Mouse (Mus musculus): ENCODE measurements around the gene Cpm. TPM values are rescaled to one million over a fixed set of nuclear protein-coding genes. Genes with fewer than 3 reads are reported as not detected.

Gene Cpm
- total and polyA plus RNA-seq, 2 experiments from 2014 or later: 2.3 to 2.4 TPM

GRCm38 (mm10) chr10:117683734-117684037, 54.4 kb downstream of the Cpm start:
- H3K9ac ChIP-seq (replicated peaks; ENCODE audit: low read length): no peak overlapping the region
- H3K27me3 ChIP-seq (ENCODE audit: insufficient read depth, low read length): no peaks in the 10 kb centered on the region
- H3K4me1 ChIP-seq (ENCODE audit: insufficient read depth, low read length): no peaks in the 10 kb centered on the region
- no peaks in the 10 kb centered on the region for H3K36me3 ChIP-seq (ENCODE audit: insufficient read depth, low read length)
- no peaks in the 10 kb centered on the region for H3K9me3 ChIP-seq (ENCODE audit: low read length)
- no peak overlapping the region for H3K4me3 ChIP-seq (ENCODE audit: low read length)
- WGBS: 94% methylated on average over 9 of the region's 9 CpGs
- H3K4me2 ChIP-seq (ENCODE audit: low read depth, low read length): no peak overlapping the region
- no peak for DNase-seq (ENCODE audit: low spot score)
- no peak for TF ChIP-seq CTCF (IDR thresholded peaks at IDR 0.05; ENCODE audit: low read depth)
- H3K27ac ChIP-seq: no peak overlapping the region
- no peak for ATAC-seq

- 90% methylated on average over 19 of the region's 19 CpGs for WGBS
- H3K4me3 ChIP-seq (ENCODE audit: low read length): no peak overlapping the region
- H3K27ac ChIP-seq: no peak overlapping the region
- no peaks in the 10 kb centered on the region for H3K9me3 ChIP-seq (ENCODE audit: low read length)
- ATAC-seq (no peak), DNase-seq (ENCODE audit: low spot score) (no peak)
- H3K9ac ChIP-seq (replicated peaks; ENCODE audit: low read length): no peak overlapping the region
- no peaks in the 10 kb centered on the region for H3K4me1 ChIP-seq (ENCODE audit: insufficient read depth, low read length)
- H3K36me3 ChIP-seq (ENCODE audit: insufficient read depth, low read length): peaks cover 8% of the 10 kb centered on the region; the same call in 1 of the 2 replicates
- no peak overlapping the region for H3K4me2 ChIP-seq (ENCODE audit: low read depth, low read length)
- no peaks in the 10 kb centered on the region for H3K27me3 ChIP-seq (ENCODE audit: insufficient read depth, low read length)
- no peak for TF ChIP-seq CTCF (IDR thresholded peaks at IDR 0.05; ENCODE audit: low read depth)
These were observed 55.2 kb downstream of the Cpm start for GRCm38 (mm10) chr10:117684298-117685170.

DNA sequence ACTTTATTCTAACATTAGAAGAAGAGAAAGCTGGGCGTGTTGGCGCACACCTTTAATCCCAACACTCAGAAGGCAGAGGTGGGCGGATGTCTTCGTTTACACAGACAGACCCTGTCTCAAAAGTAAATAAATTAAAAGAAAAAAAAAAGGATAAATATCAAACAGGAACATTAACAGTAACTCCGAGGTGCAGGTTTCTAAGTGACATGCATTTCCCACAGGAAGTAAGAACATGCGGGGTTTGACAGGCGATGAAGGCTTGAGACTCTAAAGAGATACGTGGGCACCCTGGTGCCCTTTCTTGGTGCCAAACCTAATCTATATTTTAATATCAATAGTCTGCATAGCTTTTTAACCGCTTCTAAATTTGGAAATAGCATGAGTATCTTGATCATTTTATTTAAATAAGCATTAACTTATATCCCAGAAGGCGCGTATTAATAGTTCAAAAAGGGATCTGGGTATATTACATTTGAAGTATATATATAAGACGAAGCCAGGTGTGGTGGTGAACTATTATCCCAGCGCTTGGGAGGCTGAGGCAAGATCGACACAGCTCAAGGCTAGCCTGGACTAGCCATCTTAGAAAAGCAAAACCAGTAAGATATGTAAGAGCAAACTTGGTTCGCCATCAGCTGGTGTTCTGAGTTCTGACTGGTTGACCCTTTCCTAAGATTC, 56.0 kb downstream of the Cpm start:
- H3K27me3 ChIP-seq (ENCODE audit: insufficient read depth, low read length): no peaks in the 10 kb centered on the region
- H3K4me1 ChIP-seq (ENCODE audit: insufficient read depth, low read length): no peaks in the 10 kb centered on the region
- DNase-seq (ENCODE audit: low spot score) (no peak), ATAC-seq (no peak)
- TF ChIP-seq CTCF (IDR thresholded peaks at IDR 0.05; ENCODE audit: low read depth): no peak
- H3K27ac ChIP-seq: no peak overlapping the region
- no peak overlapping the region for H3K9ac ChIP-seq (replicated peaks; ENCODE audit: low read length)
- peaks cover 11% of the 10 kb centered on the region for H3K36me3 ChIP-seq (ENCODE audit: insufficient read depth, low read length)
- WGBS: 94% methylated on average over 15 of the region's 15 CpGs
- no peaks in the 10 kb centered on the region for H3K9me3 ChIP-seq (ENCODE audit: low read length)
- H3K4me2 ChIP-seq (ENCODE audit: low read depth, low read length): no peak overlapping the region
- H3K4me3 ChIP-seq (ENCODE audit: low read length): no peak overlapping the region

- Histone ChIP-seq H3K9me3 (ENCODE audit: low read length) (no peaks in the 10 kb centered on the region), H3K4me1 (ENCODE audit: insufficient read depth, low read length) (no peaks in the 10 kb centered on the region), H3K36me3 (ENCODE audit: insufficient read depth, low read length) (peaks cover 16% of the 10 kb centered on the region), H3K4me2 (ENCODE audit: low read depth, low read length) (no peak overlapping the region), H3K4me3 (ENCODE audit: low read length) (no peak overlapping the region), H3K27me3 (ENCODE audit: insufficient read depth, low read length) (no peaks in the 10 kb centered on the region), H3K9ac (replicated peaks; ENCODE audit: low read length) (no peak overlapping the region), H3K27ac (no peak overlapping the region)
- DNase-seq (ENCODE audit: low spot score): no peak
- no peak for ATAC-seq
- no peak for TF ChIP-seq CTCF (IDR thresholded peaks at IDR 0.05; ENCODE audit: low read depth)
- WGBS: 90% methylated on average over 13 of the region's 13 CpGs
These were observed 56.7 kb downstream of the Cpm start for GRCm38 (mm10) chr10:117685849-117686591.

DNA sequence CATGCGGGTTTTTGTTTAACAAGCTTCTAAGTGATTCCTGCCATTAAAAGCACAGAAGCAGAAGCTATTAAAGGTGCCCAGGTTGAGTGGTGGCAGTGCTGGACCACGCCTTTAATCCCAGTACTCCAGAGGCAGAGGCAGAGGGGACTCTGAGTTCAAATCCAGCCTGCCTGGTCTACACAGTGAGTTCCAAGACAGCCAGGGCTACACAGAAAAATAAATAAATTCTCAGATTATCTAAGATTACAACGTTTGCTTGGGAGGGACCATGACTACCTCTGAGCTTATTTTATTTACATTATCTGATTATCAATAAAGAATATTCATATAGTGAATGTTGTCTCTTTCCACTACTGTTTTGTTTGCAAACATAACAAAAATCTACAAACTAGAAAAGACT, 57.7 kb downstream of the Cpm start:
- Histone ChIP-seq H3K9ac (replicated peaks; ENCODE audit: low read length) (no peak overlapping the region), H3K4me1 (ENCODE audit: insufficient read depth, low read length) (no peaks in the 10 kb centered on the region), H3K4me2 (ENCODE audit: low read depth, low read length) (no peak overlapping the region), H3K27ac (no peak overlapping the region), H3K4me3 (ENCODE audit: low read length) (no peak overlapping the region), H3K36me3 (ENCODE audit: insufficient read depth, low read length) (peaks cover 23% of the 10 kb centered on the region), H3K27me3 (ENCODE audit: insufficient read depth, low read length) (no peaks in the 10 kb centered on the region), H3K9me3 (ENCODE audit: low read length) (no peaks in the 10 kb centered on the region)
- WGBS: 84% methylated on average over 3 of the region's 3 CpGs
- no peak for TF ChIP-seq CTCF (IDR thresholded peaks at IDR 0.05; ENCODE audit: low read depth)
- DNase-seq (ENCODE audit: low spot score) (no peak), ATAC-seq (no peak)

DNA sequence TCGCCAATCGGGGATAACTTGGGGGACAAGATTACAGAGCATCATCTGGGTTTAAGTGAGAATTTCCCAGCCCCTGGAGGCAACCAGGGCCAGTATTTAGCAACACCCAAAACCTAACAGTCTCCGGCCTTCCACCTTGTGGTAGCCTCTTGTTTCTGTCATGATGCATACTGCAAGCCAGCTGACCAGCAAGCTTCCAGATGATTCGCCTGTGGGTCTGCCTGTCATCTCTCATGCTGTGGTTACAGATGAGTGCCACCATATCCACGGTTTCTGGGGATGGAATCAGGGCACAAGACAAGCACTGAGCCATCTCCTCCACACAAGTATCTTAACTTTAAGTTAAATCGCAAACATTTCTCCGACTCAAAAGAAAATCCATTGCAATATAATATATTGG, 58.3 kb downstream of the Cpm start:
- no peak for TF ChIP-seq CTCF (IDR thresholded peaks at IDR 0.05; ENCODE audit: low read depth)
- Histone ChIP-seq H3K36me3 (ENCODE audit: insufficient read depth, low read length) (peaks cover 29% of the 10 kb centered on the region), H3K9me3 (ENCODE audit: low read length) (no peaks in the 10 kb centered on the region), H3K4me2 (ENCODE audit: low read depth, low read length) (no peak overlapping the region), H3K9ac (replicated peaks; ENCODE audit: low read length) (no peak overlapping the region), H3K27me3 (ENCODE audit: insufficient read depth, low read length) (no peaks in the 10 kb centered on the region), H3K4me3 (ENCODE audit: low read length) (no peak overlapping the region), H3K27ac (no peak overlapping the region), H3K4me1 (ENCODE audit: insufficient read depth, low read length) (no peaks in the 10 kb centered on the region)
- ATAC-seq (no peak), DNase-seq (ENCODE audit: low spot score) (no peak)
- WGBS: 89% methylated on average over 7 of the region's 7 CpGs

Measured in hindbrain, postnatal 0 days (tissue).